Mouse (Mus musculus) CH12.LX (cell line): ENCODE results near the gene Dad1.

Experiments
- BHLHE40 ChIP-seq: IDR thresholded peaks from 2 replicates; pipeline ENCODE4 v1.6.1; 2011; ENCODE audit warnings: mild to moderate bottlenecking, low read depth, low read length, improper control_type of control experiment
- EP300 ChIP-seq: IDR thresholded peaks from 2 replicates; pipeline ENCODE4 v1.6.1; 2011; ENCODE audit warnings: low read length, improper control_type of control experiment
- GABPA ChIP-seq: IDR thresholded peaks from 2 replicates; pipeline ENCODE4 v1.6.1; 2012; ENCODE audit warnings: low read depth, low read length, improper control_type of control experiment, inconsistent platforms; ENCODE audit not compliant: insufficient replicate concordance
- IRF4 ChIP-seq: IDR thresholded peaks from 2 replicates; pipeline ENCODE4 v1.6.1; 2014; ENCODE audit warnings: low read depth, mild to moderate bottlenecking, inconsistent platforms, low read length, improper control_type of control experiment
- MAFK ChIP-seq: IDR thresholded peaks from 2 replicates; pipeline ENCODE4 v1.6.1; 2011; ENCODE audit warnings: low read length, improper control_type of control experiment; ENCODE audit not compliant: insufficient replicate concordance
- MXI1 ChIP-seq: IDR thresholded peaks from 2 replicates; pipeline ENCODE4 v1.6.1; 2011; ENCODE audit warnings: mild to moderate bottlenecking, low read depth, low read length, improper control_type of control experiment
- NELFE ChIP-seq: IDR thresholded peaks from 2 replicates; pipeline ENCODE4 v1.6.1; 2011; ENCODE audit warnings: low read depth, low read length, improper control_type of control experiment
- POLR2A ChIP-seq: IDR thresholded peaks from 2 replicates; pipeline ENCODE4 v1.6.1; 2011; ENCODE audit warnings: low read depth, mild to moderate bottlenecking, improper control_type of control experiment, low read length
- TCF12 ChIP-seq: IDR thresholded peaks from 2 replicates; pipeline ENCODE4 v1.6.1; 2014; ENCODE audit warnings: low read depth, mild to moderate bottlenecking, inconsistent platforms, low read length, improper control_type of control experiment
- USF1 ChIP-seq: IDR thresholded peaks from 2 replicates; pipeline ENCODE4 v1.6.1; 2014; ENCODE audit warnings: low read depth, mild to moderate bottlenecking, inconsistent platforms, low read length, improper control_type of control experiment

DNA sequence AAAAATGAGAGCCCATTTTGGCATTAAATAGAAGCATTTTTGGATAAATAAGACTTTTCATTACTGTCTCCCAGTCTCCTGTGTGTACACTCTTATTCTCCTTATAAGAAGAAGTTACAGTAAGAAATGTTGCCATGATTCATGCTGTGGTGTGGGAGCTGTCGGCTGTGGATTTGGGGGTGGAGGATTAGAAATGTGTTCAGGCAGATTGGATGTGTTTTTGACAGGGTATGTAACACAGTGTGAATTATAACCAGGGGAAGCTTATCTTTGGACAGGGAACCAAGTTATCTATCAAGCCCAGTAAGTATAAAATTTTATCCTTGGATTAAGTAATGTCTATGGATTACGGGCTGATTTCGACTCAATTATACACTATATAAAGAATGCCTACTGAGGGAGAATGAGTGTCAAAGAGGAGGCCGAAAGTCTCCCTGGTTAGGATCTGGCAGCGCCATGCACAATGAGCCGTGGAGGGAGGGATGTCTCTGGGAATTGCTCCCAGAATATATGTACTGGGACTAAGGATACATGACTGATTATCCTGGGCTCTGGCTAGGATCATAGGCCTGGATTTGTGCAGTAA, 58.0 kb downstream of the Dad1 start:
- TF ChIP-seq NELFE = no peak
- no peak for TF ChIP-seq TCF12
- no peak for TF ChIP-seq POLR2A
- TF ChIP-seq USF1 = no peak
- no peak for TF ChIP-seq MXI1
- no peak for TF ChIP-seq BHLHE40
- TF ChIP-seq GABPA = no peak
- TF ChIP-seq EP300 = no peak
- TF ChIP-seq IRF4 = no peak
- TF ChIP-seq MAFK = no peak
